Mouse (Mus musculus) CD8-positive naive resting alpha-beta T cell, adult 2 months (primary cell): ENCODE results near the gene Stac3.

Experiments
- DNase-seq, 2 experiments: peaks; one replicate each; pipeline ENCODE4 v3.0.0; 2022; ENCODE audit warnings: low read depth in 2 of 2, low spot score in 2 of 2

Stac3 gene

DNA sequence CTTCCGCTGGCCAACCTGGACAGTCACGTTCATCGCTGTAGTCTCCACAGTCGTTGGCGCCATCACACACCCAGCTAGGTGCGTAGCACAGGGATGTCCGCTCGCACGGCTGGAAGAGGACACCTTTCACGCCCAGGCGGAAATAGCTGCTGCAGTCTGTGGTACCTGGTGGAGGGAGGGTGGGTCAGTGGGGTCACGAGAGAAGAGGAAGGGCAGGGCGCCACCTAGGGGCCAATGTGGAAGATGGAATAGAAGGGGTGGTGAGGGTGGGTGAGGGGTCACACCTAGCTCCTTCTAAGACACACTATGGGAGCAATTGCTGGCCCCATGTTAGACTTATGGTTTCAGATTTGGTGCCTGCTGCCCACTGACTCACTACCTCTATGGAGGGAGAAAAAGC, 55.9 kb downstream of the Stac3 start:
- no peak for DNase-seq
